Mouse (Mus musculus): ENCODE data around the gene Tmem132c. TPM values are rescaled to one million over a fixed set of nuclear protein-coding genes. Genes with fewer than 3 reads are reported as not detected.
A peak's percentile ranks its signal among the peaks of the same experiment; 100 is the strongest.

Tmem132c gene
- total and polyA plus RNA-seq, 2 experiments, result under 0.01 TPM; not detected in 1

GRCm38 (mm10) chr5:127436836-127437235, 195.2 kb downstream of the Tmem132c start:
- H3K4me3 ChIP-seq (ENCODE audit: insufficient read depth, low read depth, low read length), result no peak overlapping the region
- H3K9ac ChIP-seq (ENCODE audit: low read depth, low read length), result no peak overlapping the region
- H3K27me3 ChIP-seq (ENCODE audit: control insufficient read depth, insufficient read depth, low read length), result no peaks in the 10 kb centered on the region
- no peak overlapping the region for H3K27ac ChIP-seq (replicated peaks; ENCODE audit: insufficient read depth, low read depth, low read length)
- H3K79me2 ChIP-seq (ENCODE audit: control insufficient read depth, insufficient read depth, low read length), result no peaks in the 10 kb centered on the region
- no peaks in the 10 kb centered on the region for H3K4me1 ChIP-seq (ENCODE audit: control insufficient read depth, insufficient read depth, low read length)
- DNase-seq (ENCODE audit: extremely low read depth, low read depth, low spot score), result no peak
- TF ChIP-seq CTCF (IDR thresholded peaks at IDR 0.05; ENCODE audit: low read depth, low read length) (no peak), POLR2A (IDR thresholded peaks at IDR 0.05; ENCODE audit: extremely low read depth, insufficient read depth, low read length) (no peak)
- WGBS, result 88% methylated on average over 5 of the region's 5 CpGs
- no peaks in the 10 kb centered on the region for H3K36me3 ChIP-seq (ENCODE audit: control insufficient read depth, insufficient read depth, low read length)

- no peaks in the 10 kb centered on the region for H3K27me3 ChIP-seq (ENCODE audit: control insufficient read depth, insufficient read depth, low read length)
Observed at GRCm38 (mm10) chr5:127438639-127439038, 197.0 kb downstream of the Tmem132c start.

GRCm38 (mm10) chr5:127441963-127442362, 200.4 kb downstream of the Tmem132c start:
- no peaks in the 10 kb centered on the region for H3K4me1 ChIP-seq (ENCODE audit: control insufficient read depth, insufficient read depth, low read length)
- no peaks in the 10 kb centered on the region for H3K27me3 ChIP-seq (ENCODE audit: control insufficient read depth, insufficient read depth, low read length)
- no peaks in the 10 kb centered on the region for H3K36me3 ChIP-seq (ENCODE audit: control insufficient read depth, insufficient read depth, low read length)
- no peak for DNase-seq (ENCODE audit: extremely low read depth, low read depth, low spot score)
- no peak for TF ChIP-seq POLR2A (IDR thresholded peaks at IDR 0.05; ENCODE audit: extremely low read depth, insufficient read depth, low read length)
- no peak for TF ChIP-seq CTCF (IDR thresholded peaks at IDR 0.05; ENCODE audit: low read depth, low read length)
- WGBS, result 77% methylated on average over 10 of the region's 10 CpGs
- no peak overlapping the region for H3K9ac ChIP-seq (ENCODE audit: low read depth, low read length)
- H3K27ac ChIP-seq (replicated peaks; ENCODE audit: insufficient read depth, low read depth, low read length), result no peak overlapping the region
- H3K79me2 ChIP-seq (ENCODE audit: control insufficient read depth, insufficient read depth, low read length), result no peaks in the 10 kb centered on the region
- H3K4me3 ChIP-seq (ENCODE audit: insufficient read depth, low read depth, low read length), result no peak overlapping the region

More at GRCm38 (mm10) chr5:127438639-127439038, 197.0 kb downstream of the Tmem132c start:
- TF ChIP-seq CTCF (IDR thresholded peaks at IDR 0.05; ENCODE audit: low read depth, low read length), result peak; percentile 5; the same call in 1 of the 2 replicates
- TF ChIP-seq POLR2A (IDR thresholded peaks at IDR 0.05; ENCODE audit: extremely low read depth, insufficient read depth, low read length), result no peak
- H3K27ac ChIP-seq (replicated peaks; ENCODE audit: insufficient read depth, low read depth, low read length), result no peak overlapping the region
- 91% methylated on average over 4 of the region's 4 CpGs for WGBS
- no peak overlapping the region for H3K9ac ChIP-seq (ENCODE audit: low read depth, low read length)
- no peak overlapping the region for H3K4me3 ChIP-seq (ENCODE audit: insufficient read depth, low read depth, low read length)
- no peaks in the 10 kb centered on the region for H3K36me3 ChIP-seq (ENCODE audit: control insufficient read depth, insufficient read depth, low read length)
- no peaks in the 10 kb centered on the region for H3K4me1 ChIP-seq (ENCODE audit: control insufficient read depth, insufficient read depth, low read length)
- no peaks in the 10 kb centered on the region for H3K79me2 ChIP-seq (ENCODE audit: control insufficient read depth, insufficient read depth, low read length)
- no peak for DNase-seq (ENCODE audit: extremely low read depth, low read depth, low spot score)

GRCm38 (mm10) chr5:127453580-127453979, 212.0 kb downstream of the Tmem132c start:
- DNase-seq (ENCODE audit: extremely low read depth, low read depth, low spot score), result peak; percentile 4
- 24% methylated on average over 4 of the region's 4 CpGs for WGBS
- H3K36me3 ChIP-seq (ENCODE audit: control insufficient read depth, insufficient read depth, low read length), result no peaks in the 10 kb centered on the region
- H3K9ac ChIP-seq (ENCODE audit: low read depth, low read length), result no peak overlapping the region
- peak; percentile 25 for TF ChIP-seq CTCF (IDR thresholded peaks at IDR 0.05; ENCODE audit: low read depth, low read length)
- TF ChIP-seq POLR2A (IDR thresholded peaks at IDR 0.05; ENCODE audit: extremely low read depth, insufficient read depth, low read length), result no peak
- no peak overlapping the region for H3K4me3 ChIP-seq (ENCODE audit: insufficient read depth, low read depth, low read length)
- no peaks in the 10 kb centered on the region for H3K27me3 ChIP-seq (ENCODE audit: control insufficient read depth, insufficient read depth, low read length)
- H3K79me2 ChIP-seq (ENCODE audit: control insufficient read depth, insufficient read depth, low read length), result no peaks in the 10 kb centered on the region
- no peaks in the 10 kb centered on the region for H3K4me1 ChIP-seq (ENCODE audit: control insufficient read depth, insufficient read depth, low read length)
- H3K27ac ChIP-seq (replicated peaks; ENCODE audit: insufficient read depth, low read depth, low read length), result no peak overlapping the region

GRCm38 (mm10) chr5:127454068-127454467, 212.5 kb downstream of the Tmem132c start:
- Histone ChIP-seq H3K36me3 (ENCODE audit: control insufficient read depth, insufficient read depth, low read length) (no peaks in the 10 kb centered on the region), H3K9ac (ENCODE audit: low read depth, low read length) (no peak overlapping the region), H3K27me3 (ENCODE audit: control insufficient read depth, insufficient read depth, low read length) (no peaks in the 10 kb centered on the region), H3K4me3 (ENCODE audit: insufficient read depth, low read depth, low read length) (no peak overlapping the region), H3K27ac (replicated peaks; ENCODE audit: insufficient read depth, low read depth, low read length) (no peak overlapping the region), H3K4me1 (ENCODE audit: control insufficient read depth, insufficient read depth, low read length) (no peaks in the 10 kb centered on the region), H3K79me2 (ENCODE audit: control insufficient read depth, insufficient read depth, low read length) (no peaks in the 10 kb centered on the region)
- DNase-seq (ENCODE audit: extremely low read depth, low read depth, low spot score), result no peak
- whole genome bisulfite sequencing, result 69% methylated on average over 7 of the region's 7 CpGs
- no peak for TF ChIP-seq POLR2A (IDR thresholded peaks at IDR 0.05; ENCODE audit: extremely low read depth, insufficient read depth, low read length)
- TF ChIP-seq CTCF (IDR thresholded peaks at IDR 0.05; ENCODE audit: low read depth, low read length), result no peak

- Histone ChIP-seq H3K27ac (replicated peaks; ENCODE audit: insufficient read depth, low read depth, low read length) (no peak overlapping the region), H3K9ac (ENCODE audit: low read depth, low read length) (no peak overlapping the region), H3K4me1 (ENCODE audit: control insufficient read depth, insufficient read depth, low read length) (no peaks in the 10 kb centered on the region), H3K36me3 (ENCODE audit: control insufficient read depth, insufficient read depth, low read length) (no peaks in the 10 kb centered on the region), H3K4me3 (ENCODE audit: insufficient read depth, low read depth, low read length) (no peak overlapping the region), H3K79me2 (ENCODE audit: control insufficient read depth, insufficient read depth, low read length) (no peaks in the 10 kb centered on the region), H3K27me3 (ENCODE audit: control insufficient read depth, insufficient read depth, low read length) (no peaks in the 10 kb centered on the region)
- WGBS, result 84% methylated on average over 10 of the region's 10 CpGs
- TF ChIP-seq POLR2A (IDR thresholded peaks at IDR 0.05; ENCODE audit: extremely low read depth, insufficient read depth, low read length), result no peak
- no peak for TF ChIP-seq CTCF (IDR thresholded peaks at IDR 0.05; ENCODE audit: low read depth, low read length)
- no peak for DNase-seq (ENCODE audit: extremely low read depth, low read depth, low spot score)
Observed at GRCm38 (mm10) chr5:127456076-127456475, 214.5 kb downstream of the Tmem132c start.
